8 mouse cellular contexts compared by ENCODE assay signal in the genomic region with DNA sequence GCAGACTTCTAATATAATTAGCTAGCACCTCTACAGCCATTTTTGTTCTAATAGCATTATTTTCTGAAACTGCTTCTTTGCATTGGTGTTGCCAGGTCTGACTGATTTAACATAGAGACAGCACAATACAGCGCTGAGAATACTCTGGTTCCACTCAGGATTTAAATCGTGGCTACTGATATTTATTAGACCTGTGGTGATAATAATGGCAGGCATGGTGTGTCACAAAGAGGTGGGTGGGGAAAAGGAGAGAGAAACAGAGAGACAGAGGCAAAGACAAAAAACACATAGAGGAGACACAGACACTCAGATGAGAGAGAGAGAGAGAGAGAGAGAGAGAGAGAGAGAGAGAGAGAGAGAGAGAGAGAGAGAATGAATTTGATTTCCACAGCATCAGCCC. TPM values are rescaled to one million over a fixed set of nuclear protein-coding genes. Genes with fewer than 3 reads are reported as not detected.
DNase-seq lines count a peak whose midpoint lies in the region; ATAC-seq and TF ChIP-seq lines count a peak whose summit lies in the region.

No protein-coding gene starts in this region.

- WGBS in cerebellum, adult 2 months: 5% methylated on average over 2 of the region's 2 CpGs
- WGBS in lung, embryonic 16.5 days: 7% methylated on average over 2 of the region's 2 CpGs
- WGBS in intestine, postnatal 0 days: 16% methylated on average over 2 of the region's 2 CpGs
- WGBS in olfactory bulb, adult 2 months: 2% methylated on average over 2 of the region's 2 CpGs

- TF ChIP-seq POLR2A in cerebellum, adult 2 months (IDR thresholded peaks at IDR 0.05; ENCODE audit: borderline replicate concordance, insufficient read depth, low read length): no peak
- TF ChIP-seq POLR2A in olfactory bulb, adult 2 months (IDR thresholded peaks at IDR 0.05; ENCODE audit: insufficient read depth, low read depth, low read length): no peak

- H3K9me3 ChIP-seq in lung, embryonic 16.5 days (ENCODE audit: control insufficient read depth, low read length): no peaks in the 10 kb centered on the region
- H3K9me3 ChIP-seq in intestine, postnatal 0 days (ENCODE audit: control insufficient read depth): no peaks in the 10 kb centered on the region

- peak overlapping the region; percentile 42 for H3K27ac ChIP-seq in cerebellum, adult 2 months (ENCODE audit: insufficient read depth, low read length)
- H3K27ac ChIP-seq in lung, embryonic 16.5 days (ENCODE audit: low read length): no peak overlapping the region
- no peak overlapping the region for H3K27ac ChIP-seq in intestine, postnatal 0 days (ENCODE audit: low read depth, low read length)
- H3K27ac ChIP-seq in olfactory bulb, adult 2 months (ENCODE audit: insufficient read depth, low read depth, low read length): peak overlapping the region; percentile 81

- TF ChIP-seq CTCF in cerebellum, adult 2 months (IDR thresholded peaks at IDR 0.05; ENCODE audit: borderline replicate concordance, insufficient read depth, low read depth, low read length): no peak
- TF ChIP-seq CTCF in intestine, postnatal 0 days (IDR thresholded peaks at IDR 0.05; ENCODE audit: low read depth): no peak
- TF ChIP-seq CTCF in olfactory bulb, adult 2 months (IDR thresholded peaks at IDR 0.05; ENCODE audit: insufficient read depth, low read depth, low read length): no peak

- H3K9ac ChIP-seq in lung, embryonic 16.5 days (ENCODE audit: low read length): peak overlapping the region; percentile 71
- H3K9ac ChIP-seq in intestine, postnatal 0 days (ENCODE audit: low read depth, low read length): peak overlapping the region; percentile 23; the same call in 1 of the 2 replicates

- no peaks in the 10 kb centered on the region; the same call in 1 of the 2 replicates for H3K4me1 ChIP-seq in cerebellum, adult 2 months (ENCODE audit: control insufficient read depth, insufficient read depth, low read length)
- peaks cover 4% of the 10 kb centered on the region; the same call in 1 of the 2 replicates for H3K4me1 ChIP-seq in lung, embryonic 16.5 days (replicated peaks; ENCODE audit: control insufficient read depth, insufficient read depth, low read length)
- H3K4me1 ChIP-seq in intestine, postnatal 0 days (replicated peaks; ENCODE audit: control insufficient read depth, insufficient read depth, low read length): no peaks in the 10 kb centered on the region
- peaks cover 9% of the 10 kb centered on the region; the same call in 1 of the 2 replicates for H3K4me1 ChIP-seq in olfactory bulb, adult 2 months (ENCODE audit: control insufficient read depth, insufficient read depth, low read length)

- H3K36me3 ChIP-seq in lung, embryonic 16.5 days (ENCODE audit: control insufficient read depth, insufficient read depth, low read length): no peaks in the 10 kb centered on the region
- no peaks in the 10 kb centered on the region for H3K36me3 ChIP-seq in intestine, postnatal 0 days (ENCODE audit: control insufficient read depth, insufficient read depth)

- H3K4me2 ChIP-seq in lung, embryonic 16.5 days (ENCODE audit: low read depth, low read length): peak overlapping the region; percentile 90
- H3K4me2 ChIP-seq in intestine, postnatal 0 days (replicated peaks; ENCODE audit: low read depth): peak overlapping the region; percentile 81

- peak overlapping the region; percentile 62 for H3K4me3 ChIP-seq in cerebellum, adult 2 months (replicated peaks; ENCODE audit: insufficient read depth, low read depth, low read length)
- H3K4me3 ChIP-seq in lung, embryonic 16.5 days (ENCODE audit: low read length): peak overlapping the region; percentile 68
- peak overlapping the region; percentile 58 for H3K4me3 ChIP-seq in intestine, postnatal 0 days (ENCODE audit: low read depth, low read length)
- H3K4me3 ChIP-seq in olfactory bulb, adult 2 months (ENCODE audit: insufficient read depth, low read depth, low read length): peak overlapping the region; percentile 75

- ATAC-seq in lung, embryonic 16.5 days (ENCODE audit: low read depth): no peak; the same call in 1 of the 2 replicates
- no peak for ATAC-seq in intestine, postnatal 0 days

- no peaks in the 10 kb centered on the region for H3K27me3 ChIP-seq in cerebellum, adult 2 months (ENCODE audit: control insufficient read depth, insufficient read depth, low read length)
- H3K27me3 ChIP-seq in lung, embryonic 16.5 days (ENCODE audit: control insufficient read depth, insufficient read depth, low read depth, low read length): no peaks in the 10 kb centered on the region
- no peaks in the 10 kb centered on the region for H3K27me3 ChIP-seq in intestine, postnatal 0 days (replicated peaks; ENCODE audit: control insufficient read depth, insufficient read depth, low read length)

- peak in 1 of 2 experiments; percentile 12 for DNase-seq in cerebellum, adult 2 months
- DNase-seq in cerebellum, postnatal 4 days (ENCODE audit: low spot score in 2 of 2): no peak
- DNase-seq in lung, postnatal 4 days: no peak
- no peak for DNase-seq in urinary bladder, adult 18-20 months (ENCODE audit: low spot score in 2 of 2)
- no peak for DNase-seq in layer of hippocampus, postnatal 25 days (ENCODE audit: extremely low spot score in 1 of 2, low spot score in 1 of 2)

RNA-seq across cellular contexts. Expression of a gene that starts 0.3 kb away (rescaled TPM):
- 15.9 and 16.4 TPM in 2 replicates for polyA plus RNA-seq in cerebellum, adult 2 months (2012; rRNA removed)
- 4.2 TPM in 2 replicates for polyA plus RNA-seq in lung, embryonic 16.5 days (2015; fragmentation: Nextera tagmentation; extraction: Ambion mirVana)
- 2.1 and 2.3 TPM in 2 replicates for polyA plus RNA-seq in intestine, postnatal 0 days (2015; fragmentation: Nextera tagmentation; extraction: Ambion mirVana)
- not detected in 2 replicates for polyA plus RNA-seq in olfactory bulb, adult 2 months (2012; ENCODE audit: insufficient read depth, insufficient read length, low replicate concordance, missing spikeins)
- total RNA-seq in layer of hippocampus, postnatal 25 days (2021): 10 to 100 TPM; 17.1 to 18.5 TPM

Comparison
In these comparisons a context has a peak if more than half of its experiments do, and no peak if none do; other contexts are left out.
1. H3K27ac ChIP-seq: peak in cerebellum, adult 2 months (single experiment) and olfactory bulb, adult 2 months (single experiment); none in lung, embryonic 16.5 days (single experiment) and intestine, postnatal 0 days (single experiment).
2. Peak in every context shown above with its lines, with median percentiles within 50 percentile points of each other: H3K4me3 ChIP-seq.